Mouse (Mus musculus) midbrain, embryonic 11.5 days (tissue): ENCODE data around the gene Bckdha. TPM values are rescaled to one million over a fixed set of nuclear protein-coding genes. Genes with fewer than 3 reads are reported as not detected.

Experiments
- ATAC-seq: fragments of 200-750 bp; cut with Nextera tagmentation; 2 replicates; pipeline ENCODE4 v1.8.0; 2017; ENCODE audit warnings: moderate TSS enrichment, moderate library complexity; ENCODE audit not compliant: low FRiP score
- DNase-seq: peaks from one replicate; pipeline ENCODE4 v3.0.0; 2015; ENCODE audit warnings: low spot score; ENCODE audit errors: missing footprints
- H3K27ac ChIP-seq: fragments of 300-500 bp; sonication (generic); 2 replicates; pipeline ENCODE4 v1.5.1; 2014; ENCODE audit warnings: low read depth, low read length
- H3K27me3 ChIP-seq: fragments of 300-500 bp; sonication (generic); 2 replicates; pipeline ENCODE4 v1.6.1; 2014; ENCODE audit warnings: mild to moderate bottlenecking, low read length, moderate library complexity, mixed read lengths; ENCODE audit not compliant: control insufficient read depth, insufficient read depth
- H3K36me3 ChIP-seq: fragments of 300-500 bp; sonication (generic); 2 replicates; pipeline ENCODE4 v1.6.1; 2014; ENCODE audit warnings: mild to moderate bottlenecking, low read length, moderate library complexity, mixed read lengths; ENCODE audit not compliant: control insufficient read depth, insufficient read depth
- H3K4me1 ChIP-seq: fragments of 300-500 bp; sonication (generic); 2 replicates; pipeline ENCODE4 v1.6.1; 2014; ENCODE audit warnings: low read length; ENCODE audit not compliant: control insufficient read depth, insufficient read depth
- H3K4me2 ChIP-seq: fragments of 300-500 bp; sonication (generic); 2 replicates; pipeline ENCODE4 v1.6.1; 2014; ENCODE audit warnings: mild to moderate bottlenecking, moderate library complexity
- H3K4me3 ChIP-seq: fragments of 300-500 bp; sonication (generic); 2 replicates; pipeline ENCODE4 v1.5.1; 2014; ENCODE audit warnings: low read depth, low read length
- H3K9ac ChIP-seq: fragments of 300-500 bp; sonication (generic); 2 replicates; pipeline ENCODE4 v1.6.1; 2014; ENCODE audit warnings: low read length
- H3K9me3 ChIP-seq: fragments of 300-500 bp; sonication (generic); 2 replicates; pipeline ENCODE4 v1.6.1; 2016; ENCODE audit warnings: low read length; ENCODE audit not compliant: control insufficient read depth
- WGBS: fragments of 180-500 bp; shearing (Covaris S2); extraction: QIAGEN DNeasy Blood & Tissue Kit; methylation state at CpG from one replicate; pipeline ENCODE4 v1.1.7; 2014; 5-methylcytosine and 5-hydroxymethylcytosine counted together
- polyA plus RNA-seq: library from polyadenylated mRNA; unstranded; fragments of >200 nt; fragmentation: Nextera tagmentation; extraction: Ambion mirVana; gene quantifications from 2 replicates; pipeline ENCODE4 v1.2.1, GENCODE M21; 2014

Bckdha gene
- 30.0 and 35.4 TPM in 2 replicates for polyA plus RNA-seq

GRCm38 (mm10) chr7:25658657-25659472, at the start of gene Bckdha, which contains the start of gene Exosc5:
Bckdha (minus strand) TSS chr7:25658981.
Exosc5 (plus strand) TSS chr7:25659164.
- WGBS, result under 1% methylated on average over 50 of the region's 50 CpGs
- no peaks in the 10 kb centered on the region for H3K36me3 ChIP-seq
- H3K9ac ChIP-seq, result peak within 1 kb of the TSS; percentile 70
- H3K27me3 ChIP-seq, result no peaks in the 10 kb centered on the region
- H3K9me3 ChIP-seq, result no peaks in the 10 kb centered on the region
- H3K4me2 ChIP-seq, result peak within 1 kb of the TSS; percentile 85
- peaks cover 6% of the 10 kb centered on the region for H3K4me1 ChIP-seq
- peak within 1 kb of the TSS; percentile 67 for H3K4me3 ChIP-seq
- peak; percentile 99 for ATAC-seq
- peak; percentile 100 for DNase-seq
- H3K27ac ChIP-seq, result peak within 1 kb of the TSS; percentile 33; the same call in 1 of the 2 replicates

GRCm38 (mm10) chr7:25707581-25708292, 49.0 kb upstream of the Bckdha start:
- Histone ChIP-seq H3K27ac (no peak overlapping the region), H3K9me3 (no peaks in the 10 kb centered on the region), H3K4me2 (no peak overlapping the region), H3K27me3 (0 out of 2 replicates have a peak, but pooled peaks cover 2% of the 10 kb centered on the region), H3K4me3 (no peak overlapping the region), H3K4me1 (peaks cover 20% of the 10 kb centered on the region), H3K9ac (no peak overlapping the region), H3K36me3 (no peaks in the 10 kb centered on the region)
- no peak for ATAC-seq
- 72% methylated on average over 15 of the region's 15 CpGs for WGBS
- DNase-seq, result no peak

- Histone ChIP-seq H3K27me3 (0 out of 2 replicates have a peak, but pooled peaks cover 2% of the 10 kb centered on the region), H3K9me3 (peaks cover 6% of the 10 kb centered on the region; the same call in 1 of the 2 replicates), H3K4me1 (peaks cover 20% of the 10 kb centered on the region), H3K27ac (no peak overlapping the region), H3K4me3 (no peak overlapping the region), H3K4me2 (no peak overlapping the region), H3K36me3 (no peaks in the 10 kb centered on the region), H3K9ac (no peak overlapping the region)
- no peak for DNase-seq
- ATAC-seq, result no peak
- WGBS, result 68% methylated on average over 7 of the region's 7 CpGs
These were observed 47.9 kb upstream of the Bckdha start for GRCm38 (mm10) chr7:25706578-25707170.

- Histone ChIP-seq H3K9me3 (peaks cover 6% of the 10 kb centered on the region; the same call in 1 of the 2 replicates), H3K27me3 (0 out of 2 replicates have a peak, but pooled peaks cover 2% of the 10 kb centered on the region), H3K9ac (no peak overlapping the region), H3K4me1 (peaks cover 15% of the 10 kb centered on the region), H3K4me3 (no peak overlapping the region), H3K27ac (no peak overlapping the region), H3K36me3 (no peaks in the 10 kb centered on the region), H3K4me2 (no peak overlapping the region)
- WGBS, result 68% methylated on average over 6 of the region's 6 CpGs
- DNase-seq (no peak), ATAC-seq (no peak)
These were observed 47.0 kb upstream of the Bckdha start for GRCm38 (mm10) chr7:25705801-25706251.

GRCm38 (mm10) chr7:25704716-25705364, 46.1 kb upstream of the Bckdha start:
- peak overlapping the region; percentile 26 for H3K4me3 ChIP-seq
- peaks cover 6% of the 10 kb centered on the region; the same call in 1 of the 2 replicates for H3K4me1 ChIP-seq
- no peak for DNase-seq
- peak; percentile 61; the same call in 1 of the 2 replicates for ATAC-seq
- 2% methylated on average over 36 of the region's 37 CpGs for WGBS
- no peaks in the 10 kb centered on the region for H3K36me3 ChIP-seq
- H3K27ac ChIP-seq, result no peak overlapping the region
- H3K9me3 ChIP-seq, result peaks cover 6% of the 10 kb centered on the region; the same call in 1 of the 2 replicates
- 0 out of 2 replicates have a peak, but pooled peaks cover 2% of the 10 kb centered on the region for H3K27me3 ChIP-seq
- peak overlapping the region; percentile 42; the same call in 1 of the 2 replicates for H3K9ac ChIP-seq
- H3K4me2 ChIP-seq, result peak overlapping the region; percentile 50

GRCm38 (mm10) chr7:25703793-25704494, 45.2 kb upstream of the Bckdha start:
- Histone ChIP-seq H3K27ac (no peak overlapping the region), H3K4me2 (no peak overlapping the region), H3K4me3 (no peak overlapping the region), H3K36me3 (no peaks in the 10 kb centered on the region), H3K9me3 (peaks cover 6% of the 10 kb centered on the region; the same call in 1 of the 2 replicates), H3K27me3 (0 out of 2 replicates have a peak, but pooled peaks cover 2% of the 10 kb centered on the region), H3K4me1 (peaks cover 6% of the 10 kb centered on the region; the same call in 1 of the 2 replicates), H3K9ac (no peak overlapping the region)
- ATAC-seq (0 out of 2 replicates have a peak, but pooled peaks have one; percentile 23), DNase-seq (no peak)
- 14% methylated on average over 10 of the region's 10 CpGs for WGBS

- Histone ChIP-seq H3K9ac (no peak overlapping the region), H3K9me3 (peaks cover 6% of the 10 kb centered on the region; the same call in 1 of the 2 replicates), H3K27me3 (0 out of 2 replicates have a peak, but pooled peaks cover 2% of the 10 kb centered on the region), H3K27ac (no peak overlapping the region), H3K4me1 (peaks cover 6% of the 10 kb centered on the region; the same call in 1 of the 2 replicates), H3K36me3 (no peaks in the 10 kb centered on the region), H3K4me3 (no peak overlapping the region), H3K4me2 (no peak overlapping the region)
- no peak for DNase-seq
- no peak for ATAC-seq
- WGBS, result 100% methylated on average over 2 of the region's 2 CpGs
These were observed 43.6 kb upstream of the Bckdha start for GRCm38 (mm10) chr7:25702350-25702749.
